Mouse (Mus musculus) small intestine, adult 2 months (tissue): ENCODE data around the gene Cped1.

Experiments
- CTCF ChIP-seq: fragments of 200-500 bp; IDR thresholded peaks from 2 replicates; pipeline ENCODE4 v1.5.1; 2012; ENCODE audit warnings: low read depth, mild to moderate bottlenecking, control low read depth, inconsistent platforms, low read length, moderate library complexity, mixed read lengths; ENCODE audit not compliant: insufficient replicate concordance, insufficient read length; ENCODE audit errors: extremely low read depth
- POLR2A ChIP-seq: fragments of 200-500 bp; IDR thresholded peaks from 2 replicates; pipeline ENCODE4 v1.6.1; 2012; ENCODE audit warnings: low read depth, mild to moderate bottlenecking, control low read depth, inconsistent platforms, low read length, moderate library complexity

- TF ChIP-seq CTCF = no peak
- TF ChIP-seq POLR2A = no peak
These were observed 38.5 kb downstream of the Cped1 start for GRCm38 (mm10) chr6:22024168-22024567.
